Mouse (Mus musculus): ENCODE measurements around the gene Apold1.

Gene Apold1

DNA sequence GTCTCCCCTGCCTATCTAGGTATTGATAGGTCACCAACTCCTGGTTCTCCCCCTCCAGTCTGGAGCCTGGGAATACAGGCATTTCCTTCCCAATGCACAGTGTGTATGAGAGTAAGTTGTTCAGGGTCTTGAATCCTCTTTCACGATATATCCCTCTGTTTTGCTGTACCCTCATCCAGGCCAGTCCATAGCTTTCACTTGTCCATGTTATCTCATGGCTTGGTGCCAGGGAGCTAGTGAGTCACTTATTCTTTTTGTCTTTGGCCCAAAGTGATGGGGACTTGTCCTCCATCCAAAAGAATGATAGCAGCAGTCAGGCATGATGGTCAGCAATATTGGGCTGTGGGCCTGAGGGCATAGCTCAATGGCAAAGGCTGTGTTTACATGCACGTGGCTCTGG, 45.2 kb downstream of the Apold1 start:
- DNase-seq (ENCODE audit: extremely low read depth, low read depth), result no peak

DNA sequence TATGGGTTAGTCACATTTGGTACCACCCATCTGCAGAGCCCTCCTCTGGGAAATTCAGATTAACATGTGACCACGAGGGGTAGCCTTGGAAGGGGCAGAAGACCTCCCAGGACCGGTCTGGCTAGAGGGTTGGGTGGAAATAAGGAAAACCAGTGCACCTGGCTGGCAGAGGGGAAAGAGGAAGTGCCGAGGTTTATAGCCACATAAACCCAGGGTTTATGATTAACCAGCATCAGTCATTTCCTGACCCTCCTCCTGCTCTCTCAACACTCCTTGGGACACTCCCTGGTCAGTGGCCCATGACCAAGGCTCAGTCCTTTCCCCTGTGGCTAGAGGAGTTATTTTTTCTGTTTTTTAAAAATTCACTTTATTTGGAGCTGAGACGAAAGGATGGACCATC, 47.7 kb downstream of the Apold1 start:
- no peak for DNase-seq (ENCODE audit: extremely low read depth, low read depth)

Data from MEL-GATA-1-ER (cell line).